ENCODE assay signal across 15 mouse cellular contexts in the genomic region with DNA sequence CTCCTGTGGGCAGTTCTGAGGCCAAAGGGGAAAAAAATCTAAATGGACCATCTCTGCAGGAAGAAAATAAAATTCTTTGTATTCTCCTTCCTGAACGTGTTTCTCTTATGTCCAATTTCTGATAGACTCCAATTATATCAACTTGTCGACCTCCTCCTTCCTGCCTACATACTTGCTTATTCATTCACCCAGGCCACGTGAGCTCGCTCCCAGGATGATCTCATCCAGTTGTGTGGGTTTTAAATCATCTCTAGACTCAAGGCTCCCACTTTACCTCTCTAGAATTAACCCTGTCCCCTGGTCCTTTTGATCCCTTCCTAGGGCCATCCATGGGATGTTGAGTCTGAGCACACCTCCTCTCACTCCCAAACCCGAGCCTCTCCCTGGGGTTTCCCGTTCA.
"Had no signal": no experiment of that assay in that cellular context is flagged by ENCODE, and none has a peak within 500 bp of the region (broad histone marks: within the 10 kb centered on the region; RNA-seq: fewer than 3 reads in every experiment).

No protein-coding gene starts in this region.

- H3K36me3 ChIP-seq: kidney, embryonic 15.5 days; liver, embryonic 13.5 days; midbrain, embryonic 12.5 days; stomach, embryonic 15.5 days had no signal

- DNase-seq: kidney, adult 8-10 months; kidney, postnatal 10 days; kidney, postnatal 36 days; layer of hippocampus, postnatal 36 days; liver, embryonic 13.5 days; lung, adult 2 months; lung, postnatal 14 days; lung, postnatal 4 days; right cerebral cortex, postnatal 25 days; spleen, adult 18-20 months; thymus, postnatal 25 days had no signal

- H3K27me3 ChIP-seq: kidney, embryonic 15.5 days; liver, embryonic 13.5 days; midbrain, embryonic 12.5 days; stomach, embryonic 15.5 days had no signal

- H3K4me3 ChIP-seq: kidney, embryonic 15.5 days; left cerebral cortex, adult 2 months; liver, embryonic 13.5 days; midbrain, embryonic 12.5 days; stomach, embryonic 15.5 days had no signal
